Mouse (Mus musculus): ENCODE results near the gene Tkt. TPM values are rescaled to one million over a fixed set of nuclear protein-coding genes. Genes with fewer than 3 reads are reported as not detected.

Tkt gene
- total and polyA plus RNA-seq, 2 experiments, result 115 to 166 TPM

GRCm38 (mm10) chr14:30595576-30596313 lies 47.6 kb downstream of the Tkt start:
- Histone ChIP-seq H3K4me3 (ENCODE audit: insufficient read depth, low read depth, low read length) (no peak overlapping the region), H3K36me3 (ENCODE audit: control insufficient read depth, insufficient read depth, low read length) (0 out of 2 replicates have a peak, but pooled peaks cover 2% of the 10 kb centered on the region), H3K9ac (ENCODE audit: low read depth, low read length) (no peak overlapping the region), H3K27ac (replicated peaks; ENCODE audit: insufficient read depth, low read depth, low read length) (no peak overlapping the region), H3K27me3 (ENCODE audit: control insufficient read depth, insufficient read depth, low read length) (no peaks in the 10 kb centered on the region), H3K4me1 (ENCODE audit: control insufficient read depth, insufficient read depth, low read length) (no peaks in the 10 kb centered on the region; the same call in 1 of the 2 replicates), H3K79me2 (ENCODE audit: control insufficient read depth, insufficient read depth, low read length) (no peaks in the 10 kb centered on the region)
- WGBS, result 88% methylated on average over 8 of the region's 8 CpGs
- no peak for TF ChIP-seq POLR2A (IDR thresholded peaks at IDR 0.05; ENCODE audit: extremely low read depth, insufficient read depth, low read length)
- TF ChIP-seq CTCF (IDR thresholded peaks at IDR 0.05; ENCODE audit: low read depth, low read length), result no peak
- DNase-seq (ENCODE audit: extremely low read depth, low read depth, low spot score), result no peak

GRCm38 (mm10) chr14:30596407-30596806 lies 48.2 kb downstream of the Tkt start:
- 91% methylated on average over 3 of the region's 3 CpGs for WGBS
- H3K36me3 ChIP-seq (ENCODE audit: control insufficient read depth, insufficient read depth, low read length), result 0 out of 2 replicates have a peak, but pooled peaks cover 2% of the 10 kb centered on the region
- no peaks in the 10 kb centered on the region for H3K79me2 ChIP-seq (ENCODE audit: control insufficient read depth, insufficient read depth, low read length)

GRCm38 (mm10) chr14:30597142-30597541 lies 49.0 kb downstream of the Tkt start:
- Histone ChIP-seq H3K4me3 (ENCODE audit: insufficient read depth, low read depth, low read length) (no peak overlapping the region), H3K27ac (replicated peaks; ENCODE audit: insufficient read depth, low read depth, low read length) (no peak overlapping the region), H3K79me2 (ENCODE audit: control insufficient read depth, insufficient read depth, low read length) (no peaks in the 10 kb centered on the region), H3K36me3 (ENCODE audit: control insufficient read depth, insufficient read depth, low read length) (0 out of 2 replicates have a peak, but pooled peaks cover 2% of the 10 kb centered on the region), H3K9ac (ENCODE audit: low read depth, low read length) (no peak overlapping the region), H3K4me1 (ENCODE audit: control insufficient read depth, insufficient read depth, low read length) (no peaks in the 10 kb centered on the region; the same call in 1 of the 2 replicates), H3K27me3 (ENCODE audit: control insufficient read depth, insufficient read depth, low read length) (no peaks in the 10 kb centered on the region)
- WGBS, result 67% methylated on average over 2 of the region's 2 CpGs
- DNase-seq (ENCODE audit: extremely low read depth, low read depth, low spot score), result no peak
- no peak for TF ChIP-seq CTCF (IDR thresholded peaks at IDR 0.05; ENCODE audit: low read depth, low read length)
- TF ChIP-seq POLR2A (IDR thresholded peaks at IDR 0.05; ENCODE audit: extremely low read depth, insufficient read depth, low read length), result no peak

More at GRCm38 (mm10) chr14:30596407-30596806, 48.2 kb downstream of the Tkt start:
- no peaks in the 10 kb centered on the region; the same call in 1 of the 2 replicates for H3K4me1 ChIP-seq (ENCODE audit: control insufficient read depth, insufficient read depth, low read length)
- no peak overlapping the region for H3K9ac ChIP-seq (ENCODE audit: low read depth, low read length)
- DNase-seq (ENCODE audit: extremely low read depth, low read depth, low spot score), result no peak
- TF ChIP-seq CTCF (IDR thresholded peaks at IDR 0.05; ENCODE audit: low read depth, low read length), result no peak
- TF ChIP-seq POLR2A (IDR thresholded peaks at IDR 0.05; ENCODE audit: extremely low read depth, insufficient read depth, low read length), result no peak
- no peak overlapping the region for H3K4me3 ChIP-seq (ENCODE audit: insufficient read depth, low read depth, low read length)
- no peak overlapping the region for H3K27ac ChIP-seq (replicated peaks; ENCODE audit: insufficient read depth, low read depth, low read length)
- H3K27me3 ChIP-seq (ENCODE audit: control insufficient read depth, insufficient read depth, low read length), result no peaks in the 10 kb centered on the region

- Histone ChIP-seq H3K27me3 (ENCODE audit: control insufficient read depth, insufficient read depth, low read length) (no peaks in the 10 kb centered on the region), H3K79me2 (ENCODE audit: control insufficient read depth, insufficient read depth, low read length) (no peaks in the 10 kb centered on the region), H3K27ac (replicated peaks; ENCODE audit: insufficient read depth, low read depth, low read length) (no peak overlapping the region), H3K9ac (ENCODE audit: low read depth, low read length) (no peak overlapping the region), H3K4me3 (ENCODE audit: insufficient read depth, low read depth, low read length) (no peak overlapping the region), H3K36me3 (ENCODE audit: control insufficient read depth, insufficient read depth, low read length) (peaks cover 1% of the 10 kb centered on the region; the same call in 1 of the 2 replicates), H3K4me1 (ENCODE audit: control insufficient read depth, insufficient read depth, low read length) (no peaks in the 10 kb centered on the region)
- TF ChIP-seq POLR2A (IDR thresholded peaks at IDR 0.05; ENCODE audit: extremely low read depth, insufficient read depth, low read length), result no peak
- no peak for TF ChIP-seq CTCF (IDR thresholded peaks at IDR 0.05; ENCODE audit: low read depth, low read length)
- DNase-seq (ENCODE audit: extremely low read depth, low read depth, low spot score), result no peak
- WGBS, result 89% methylated on average over 5 of the region's 5 CpGs
Observed at GRCm38 (mm10) chr14:30606817-30607216, 58.7 kb downstream of the Tkt start.

- H3K27ac ChIP-seq (replicated peaks; ENCODE audit: insufficient read depth, low read depth, low read length), result no peak overlapping the region
- TF ChIP-seq POLR2A (IDR thresholded peaks at IDR 0.05; ENCODE audit: extremely low read depth, insufficient read depth, low read length) (no peak), CTCF (IDR thresholded peaks at IDR 0.05; ENCODE audit: low read depth, low read length) (no peak)
- no peak overlapping the region for H3K9ac ChIP-seq (ENCODE audit: low read depth, low read length)
- no peaks in the 10 kb centered on the region for H3K4me1 ChIP-seq (ENCODE audit: control insufficient read depth, insufficient read depth, low read length)
- no peak overlapping the region for H3K4me3 ChIP-seq (ENCODE audit: insufficient read depth, low read depth, low read length)
- WGBS, result 94% methylated on average over 4 of the region's 4 CpGs
- H3K36me3 ChIP-seq (ENCODE audit: control insufficient read depth, insufficient read depth, low read length), result peaks cover under 1% of the 10 kb centered on the region; the same call in 1 of the 2 replicates
- no peaks in the 10 kb centered on the region for H3K79me2 ChIP-seq (ENCODE audit: control insufficient read depth, insufficient read depth, low read length)
- H3K27me3 ChIP-seq (ENCODE audit: control insufficient read depth, insufficient read depth, low read length), result no peaks in the 10 kb centered on the region
- DNase-seq (ENCODE audit: extremely low read depth, low read depth, low spot score), result no peak
Observed at GRCm38 (mm10) chr14:30607696-30608095, 59.5 kb downstream of the Tkt start.

GRCm38 (mm10) chr14:30608176-30608575 lies 60.0 kb downstream of the Tkt start:
- Histone ChIP-seq H3K27me3 (ENCODE audit: control insufficient read depth, insufficient read depth, low read length) (no peaks in the 10 kb centered on the region), H3K9ac (ENCODE audit: low read depth, low read length) (no peak overlapping the region), H3K27ac (replicated peaks; ENCODE audit: insufficient read depth, low read depth, low read length) (no peak overlapping the region), H3K36me3 (ENCODE audit: control insufficient read depth, insufficient read depth, low read length) (no peaks in the 10 kb centered on the region), H3K4me3 (ENCODE audit: insufficient read depth, low read depth, low read length) (no peak overlapping the region), H3K79me2 (ENCODE audit: control insufficient read depth, insufficient read depth, low read length) (no peaks in the 10 kb centered on the region), H3K4me1 (ENCODE audit: control insufficient read depth, insufficient read depth, low read length) (no peaks in the 10 kb centered on the region)
- TF ChIP-seq POLR2A (IDR thresholded peaks at IDR 0.05; ENCODE audit: extremely low read depth, insufficient read depth, low read length) (no peak), CTCF (IDR thresholded peaks at IDR 0.05; ENCODE audit: low read depth, low read length) (no peak)
- WGBS, result 82% methylated on average over 6 of the region's 6 CpGs
- DNase-seq (ENCODE audit: extremely low read depth, low read depth, low spot score), result no peak

Measured in liver, adult 2 months (tissue).